Mouse (Mus musculus) adrenal gland, adult 2 months (tissue): ENCODE results near the gene Igf1r. TPM values are rescaled to one million over a fixed set of nuclear protein-coding genes. Genes with fewer than 3 reads are reported as not detected.

ENCODE experiments used
- DNase-seq: peaks from one replicate; pipeline ENCODE4 v3.0.0; 2021
- long read RNA-seq: library from polyadenylated mRNA; stranded (forward); transcript quantifications from one replicate; pipeline ENCODE4 v2.0.0, GENCODE M21; 2021
- polyA plus RNA-seq: library from polyadenylated mRNA; depleted of rRNA; stranded (reverse); fragments of >200 nt; gene quantifications from 2 replicates; pipeline ENCODE4 v1.2.3, GENCODE M21; 2012; rRNA removed
- total RNA-seq, 2 experiments: library from RNA; stranded (reverse); gene quantifications; 2 replicates each; pipeline ENCODE4 v1.2.3; 2021

The Igf1r gene
- total RNA-seq (10 to 100 TPM; 41.2 to 95.1 TPM), polyA plus RNA-seq (14.8 and 21.3 TPM in 2 replicates)
- long read RNA-seq, full-length matches to known transcripts: 6 of 14 reads
- long read RNA-seq, partial matches to known transcripts: 3 of 14 reads
- long read RNA-seq, other reads (novel, unspliced or antisense): 5 of 14 reads

DNA sequence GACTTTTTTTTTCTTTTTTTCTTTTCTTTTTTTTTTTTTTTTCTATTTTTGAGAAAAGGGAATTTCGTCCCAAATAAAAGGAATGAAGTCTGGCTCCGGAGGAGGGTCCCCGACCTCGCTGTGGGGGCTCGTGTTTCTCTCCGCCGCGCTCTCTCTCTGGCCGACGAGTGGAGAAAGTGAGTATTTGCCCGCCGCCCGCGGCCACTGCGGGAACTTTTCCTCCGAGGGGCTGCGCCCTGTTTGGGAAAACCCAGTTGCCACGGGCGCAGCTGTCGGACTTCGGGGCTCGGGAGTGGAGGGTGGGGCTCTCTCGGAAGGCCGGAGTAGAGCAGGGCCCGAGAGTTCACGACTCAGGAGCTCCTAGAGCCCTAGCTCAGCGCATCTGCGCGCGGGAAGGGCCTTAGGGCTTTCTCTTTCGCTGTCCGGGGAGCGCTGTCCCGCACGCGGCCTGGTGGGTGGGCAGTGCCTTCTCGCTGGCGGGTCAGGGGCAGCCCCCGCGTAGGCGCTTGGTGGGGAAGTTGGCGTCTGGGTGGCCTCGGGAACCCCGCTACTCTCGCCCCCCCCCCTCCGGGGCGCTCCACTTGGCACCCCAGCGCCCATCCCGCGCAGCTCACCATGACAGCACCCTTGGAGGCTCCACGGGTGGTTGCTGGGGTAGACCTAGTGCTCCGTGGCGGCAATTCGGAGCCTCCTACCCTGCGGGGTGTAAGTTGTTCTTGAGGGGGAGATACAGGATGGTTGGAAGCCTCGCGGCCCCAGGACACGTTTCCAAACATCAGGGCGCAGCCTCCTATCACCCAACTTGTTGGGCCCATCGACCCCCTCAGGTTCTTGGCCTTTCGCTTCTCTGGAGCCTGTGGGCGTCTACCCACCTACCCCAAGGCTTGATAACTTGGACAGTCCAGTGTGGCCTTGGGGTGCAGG is at the start of gene Igf1r:
Igf1r (plus strand) TSS at position 51 of the 924 bp plus-strand sequence.
- DNase-seq: peak; percentile 78

DNA sequence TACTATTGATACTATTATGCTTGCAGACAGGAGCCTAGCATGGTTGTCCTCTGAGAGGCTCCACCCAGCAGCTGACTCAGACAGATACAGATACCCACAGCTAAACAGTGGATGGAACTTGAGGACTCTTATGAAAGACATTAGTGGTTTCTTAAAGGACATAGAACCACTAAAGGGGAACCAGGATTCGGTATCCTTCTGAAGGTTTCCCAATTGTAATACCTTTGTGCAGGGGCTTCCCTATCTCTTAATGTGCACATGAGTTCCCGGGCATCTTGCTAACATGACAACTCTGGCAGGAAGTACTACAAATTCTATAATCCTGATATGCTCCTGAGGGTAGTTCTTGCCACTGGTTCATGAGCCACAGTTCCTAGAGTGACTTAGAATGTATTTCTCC is 46.3 kb upstream of the Igf1r start:
- no peak for DNase-seq

DNA sequence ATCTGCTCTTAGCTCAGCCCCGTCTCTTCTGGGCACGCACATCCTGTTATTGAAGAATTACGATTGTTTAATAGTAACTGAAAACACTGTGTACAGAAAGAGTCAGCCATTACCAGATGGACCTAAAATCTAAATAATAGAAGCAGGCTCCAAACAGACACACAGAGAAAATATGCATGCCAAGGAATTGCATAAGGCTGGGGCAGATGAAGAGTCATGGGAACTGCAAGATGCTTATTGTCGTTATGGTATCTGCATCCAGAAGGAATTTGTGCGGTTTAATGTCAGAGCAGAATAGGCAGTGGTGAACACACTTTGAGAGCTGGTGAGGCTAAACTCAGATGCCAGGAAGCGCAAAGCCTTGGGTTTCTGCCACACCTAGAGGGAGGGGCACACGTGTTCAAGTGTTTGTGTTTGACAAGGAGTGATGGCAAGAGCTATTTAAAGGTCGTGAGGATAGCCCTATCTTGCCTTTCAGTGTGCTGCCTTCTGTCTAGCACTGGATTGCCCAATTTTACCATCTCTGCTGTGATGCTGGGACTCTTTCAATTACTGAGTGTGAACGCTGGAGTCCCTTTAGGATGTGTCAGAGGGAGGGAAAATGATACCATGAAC is 44.7 kb upstream of the Igf1r start:
- no peak for DNase-seq

DNA sequence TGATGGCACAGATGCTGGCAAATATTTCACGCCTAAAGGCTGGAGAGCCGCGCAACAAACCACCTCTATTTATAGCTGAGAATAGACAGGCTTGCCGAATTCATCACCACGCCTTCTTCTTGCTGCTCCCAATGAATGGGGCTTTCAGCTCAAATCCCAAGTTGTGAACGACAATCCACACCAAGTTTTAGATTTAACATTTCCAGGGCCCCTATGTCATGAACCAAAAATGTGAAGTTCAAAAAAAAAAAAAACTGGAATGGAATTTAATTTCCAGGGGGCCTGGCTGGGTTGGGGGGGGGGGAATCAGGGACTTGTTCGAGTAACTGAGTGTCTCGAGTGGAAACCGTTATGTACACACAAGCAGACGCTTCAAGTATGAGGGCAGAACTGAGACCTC is 42.1 kb upstream of the Igf1r start:
- DNase-seq: no peak

- DNase-seq: no peak
Observed at GRCm38 (mm10) chr7:67910947-67911346, 41.7 kb upstream of the Igf1r start.

DNA sequence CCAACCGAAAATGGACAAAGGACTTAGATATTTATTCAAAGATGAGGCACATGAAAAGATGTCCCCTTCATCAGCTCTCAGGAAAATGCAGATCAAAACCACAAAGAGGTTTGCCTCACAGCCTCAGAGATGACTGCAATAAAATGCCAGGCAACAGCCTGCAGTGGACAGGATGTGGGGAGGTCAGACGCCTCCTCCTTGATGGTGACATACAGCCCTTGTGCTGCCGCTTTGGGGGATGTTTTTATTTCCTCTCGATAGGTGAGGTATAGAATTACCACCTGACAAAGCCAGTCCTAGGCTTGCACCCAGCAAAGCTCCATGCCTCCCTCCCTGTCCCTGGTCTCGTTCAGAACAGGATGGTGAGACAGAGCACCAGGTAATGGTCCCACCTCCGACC is 40.8 kb upstream of the Igf1r start:
- DNase-seq: no peak

GRCm38 (mm10) chr7:67916960-67917359 is 35.7 kb upstream of the Igf1r start:
- DNase-seq: no peak

DNA sequence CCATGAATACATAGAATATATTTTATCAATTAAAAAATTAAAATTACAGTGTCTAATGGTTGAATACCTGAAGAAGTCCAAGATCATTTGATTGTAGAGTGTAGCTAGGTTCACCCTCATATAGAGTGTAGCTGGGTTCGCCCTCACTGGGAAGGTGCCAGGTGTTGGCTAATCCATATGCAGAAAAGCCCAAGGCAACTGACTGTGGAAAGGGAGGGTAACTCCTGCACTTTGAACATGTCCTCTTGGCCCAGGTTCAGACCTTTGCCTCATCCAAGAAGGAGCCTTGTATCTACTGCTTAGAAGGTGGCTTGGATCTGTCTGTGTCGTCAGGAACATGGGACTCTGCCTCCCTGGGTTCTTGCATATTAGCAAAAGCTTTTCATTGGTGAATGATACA is 34.9 kb upstream of the Igf1r start:
- DNase-seq: no peak

- DNase-seq: no peak
Observed at GRCm38 (mm10) chr7:67919467-67919866, 33.2 kb upstream of the Igf1r start.

DNA sequence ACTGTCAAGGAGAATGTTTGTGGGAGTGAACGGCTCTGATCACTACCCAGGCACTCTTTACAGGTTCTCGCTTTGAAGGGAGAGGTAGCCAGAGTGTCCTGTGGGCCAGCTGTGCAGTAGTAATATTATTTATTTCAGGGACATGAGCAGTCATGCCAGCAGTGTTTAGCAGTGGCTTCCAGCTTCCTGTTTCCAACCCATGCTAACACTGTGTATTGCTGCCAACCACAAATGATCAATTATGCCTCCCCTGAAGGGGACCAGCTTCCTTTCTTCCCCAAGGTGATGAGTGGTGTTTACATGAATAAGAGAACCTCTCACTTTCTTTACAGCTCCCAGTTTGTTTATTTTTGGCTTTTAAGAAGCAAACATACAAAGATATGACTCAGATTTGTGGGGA is 28.4 kb upstream of the Igf1r start:
- no peak for DNase-seq

DNA sequence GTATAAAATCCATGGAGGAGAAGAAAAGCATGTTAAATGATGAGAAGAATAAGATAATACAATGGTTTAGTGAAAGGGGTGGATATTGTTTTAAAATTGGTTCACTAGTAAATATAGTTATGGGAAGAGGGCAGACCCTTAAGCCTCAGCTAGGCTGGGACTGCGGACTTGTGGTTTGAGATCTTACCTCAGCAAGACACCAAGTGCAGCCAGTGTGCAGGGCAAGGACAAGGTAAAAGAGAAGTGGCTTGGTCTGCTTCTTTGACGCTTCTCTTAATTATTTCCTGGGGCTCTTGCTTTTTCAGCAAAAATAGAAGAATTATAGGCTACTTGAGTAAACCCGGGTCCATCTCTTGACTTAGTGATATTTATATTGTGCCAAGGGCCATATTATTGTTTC is 22.5 kb upstream of the Igf1r start:
- no peak for DNase-seq

DNA sequence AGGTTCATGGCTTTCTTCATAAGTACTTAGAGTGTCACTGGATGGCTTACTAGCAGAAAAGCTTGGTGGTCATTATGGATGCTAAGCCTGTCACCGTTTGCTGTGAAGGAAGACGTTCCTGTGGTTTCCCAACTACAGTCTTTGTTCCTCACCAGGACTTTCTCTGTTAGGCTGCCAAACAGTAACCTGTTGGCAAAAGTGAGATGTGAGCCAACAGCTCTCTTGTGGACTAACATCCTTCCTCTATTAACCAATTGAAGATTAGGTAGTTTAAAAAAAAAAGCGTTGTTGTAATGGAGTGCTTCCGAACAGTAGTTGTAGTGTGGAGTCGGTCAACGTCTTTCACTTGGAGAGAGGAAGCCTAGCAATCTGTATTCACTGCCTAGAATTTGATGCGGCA is 15.8 kb upstream of the Igf1r start:
- DNase-seq: no peak

DNA sequence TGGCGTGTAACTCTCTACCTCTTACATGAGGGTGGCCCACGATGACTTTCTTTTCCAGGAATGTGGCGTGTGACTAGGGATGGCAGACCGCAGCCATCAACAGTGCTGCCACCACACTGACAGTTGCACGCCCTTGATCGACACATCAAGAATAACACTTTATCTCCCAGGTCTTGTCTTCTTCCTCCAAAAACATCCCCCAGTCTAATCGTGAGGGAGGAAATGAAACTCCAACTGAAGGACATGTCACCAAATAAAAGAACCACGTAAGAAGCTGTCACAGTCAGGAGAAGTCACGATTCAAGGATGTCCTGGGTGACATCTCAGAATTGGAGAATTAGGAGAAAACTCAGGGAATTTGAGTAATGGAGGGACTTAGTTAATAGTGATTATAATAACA is 8.8 kb upstream of the Igf1r start:
- DNase-seq: no peak

GRCm38 (mm10) chr7:67946901-67947300 is 5.7 kb upstream of the Igf1r start:
- DNase-seq: no peak

DNA sequence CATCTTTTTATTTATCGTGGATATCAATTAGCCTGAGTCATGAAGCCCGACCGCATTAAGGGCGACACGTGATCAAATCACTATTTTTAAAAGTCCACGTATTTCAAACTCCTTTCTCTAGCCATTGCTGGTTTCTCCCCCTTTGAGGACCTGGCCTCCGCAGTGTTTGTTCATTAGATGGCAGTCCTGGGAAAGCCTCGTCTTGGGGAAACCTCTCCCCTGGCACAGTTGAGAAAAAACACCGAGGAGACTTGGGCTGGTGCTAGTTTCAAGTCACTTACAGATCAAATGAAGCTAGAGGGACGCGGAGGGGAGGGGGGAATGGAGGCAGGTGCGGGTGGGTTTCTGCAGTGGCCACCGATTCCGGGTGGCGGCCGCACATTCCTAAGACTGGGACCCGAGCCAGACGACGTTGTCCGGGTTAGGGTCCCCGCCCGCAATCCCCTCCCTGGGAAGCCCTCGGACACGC is 2.2 kb upstream of the Igf1r start:
- peak; percentile 68 for DNase-seq

DNA sequence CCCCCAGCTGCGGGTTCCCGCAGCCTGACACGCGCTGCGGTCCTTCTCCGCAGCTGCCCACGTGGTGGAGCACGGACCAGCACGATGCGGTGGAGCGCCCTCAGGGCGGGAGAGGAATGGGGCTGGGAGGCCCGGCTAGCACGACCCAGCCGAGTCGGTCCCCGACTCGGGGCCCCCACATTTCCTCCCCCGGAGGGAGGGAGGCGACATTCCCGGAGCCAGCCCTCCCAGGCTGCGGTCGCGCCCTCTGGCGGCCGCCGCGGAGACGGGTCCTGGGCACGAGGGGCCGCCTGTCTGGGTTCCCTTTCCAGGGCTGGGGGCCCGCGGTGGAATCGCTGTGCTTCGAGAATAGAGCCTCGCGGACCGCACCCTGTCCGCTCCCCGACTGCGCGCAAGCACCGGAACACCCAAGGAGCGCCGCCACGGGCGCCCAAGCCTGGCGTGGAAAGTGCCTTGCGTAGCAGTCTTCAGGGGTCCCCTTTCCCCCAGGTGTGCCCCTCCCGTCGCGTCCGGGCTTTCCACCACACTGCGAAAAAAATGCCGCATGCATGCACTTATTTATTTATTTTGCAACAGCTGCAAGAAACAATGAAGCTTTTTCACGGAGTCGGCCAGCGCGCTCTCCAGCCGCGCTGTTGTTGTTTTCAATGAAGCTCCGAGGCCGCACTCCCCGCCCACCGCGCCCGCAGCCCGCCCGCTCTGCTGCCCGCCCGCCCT is 1.7 kb upstream of the Igf1r start:
- DNase-seq: peak; percentile 92

DNA sequence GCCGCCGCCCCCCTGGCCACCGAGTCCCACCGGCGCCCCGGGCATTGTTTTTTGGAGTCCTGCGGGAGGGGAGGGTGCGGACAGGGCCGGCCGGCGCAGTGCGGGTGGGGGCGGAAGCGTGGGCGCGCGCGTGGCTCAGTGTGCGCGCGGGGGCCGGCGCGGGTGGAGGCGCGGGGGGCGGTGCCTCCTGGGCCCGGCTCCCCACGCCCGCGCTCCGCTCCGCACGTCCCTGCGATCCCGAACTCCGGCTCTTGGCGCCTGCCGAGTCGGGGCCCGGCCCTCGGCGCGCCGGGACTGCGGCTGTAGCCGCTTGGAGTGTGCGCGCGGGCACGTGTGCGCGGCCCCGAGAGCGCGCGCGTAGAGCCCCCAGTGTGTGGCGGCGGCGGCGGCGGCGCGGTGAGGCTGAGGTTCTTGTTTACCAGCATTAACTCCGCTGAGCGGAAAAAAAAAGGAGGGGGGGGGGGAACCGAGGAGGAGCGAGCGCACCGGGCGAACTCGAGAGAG is 1.0 kb upstream of the Igf1r start:
- peak; percentile 99 for DNase-seq

GRCm38 (mm10) chr7:67952036-67952681 is 468 bp upstream of the Igf1r start:
- DNase-seq: peak; percentile 91

DNA sequence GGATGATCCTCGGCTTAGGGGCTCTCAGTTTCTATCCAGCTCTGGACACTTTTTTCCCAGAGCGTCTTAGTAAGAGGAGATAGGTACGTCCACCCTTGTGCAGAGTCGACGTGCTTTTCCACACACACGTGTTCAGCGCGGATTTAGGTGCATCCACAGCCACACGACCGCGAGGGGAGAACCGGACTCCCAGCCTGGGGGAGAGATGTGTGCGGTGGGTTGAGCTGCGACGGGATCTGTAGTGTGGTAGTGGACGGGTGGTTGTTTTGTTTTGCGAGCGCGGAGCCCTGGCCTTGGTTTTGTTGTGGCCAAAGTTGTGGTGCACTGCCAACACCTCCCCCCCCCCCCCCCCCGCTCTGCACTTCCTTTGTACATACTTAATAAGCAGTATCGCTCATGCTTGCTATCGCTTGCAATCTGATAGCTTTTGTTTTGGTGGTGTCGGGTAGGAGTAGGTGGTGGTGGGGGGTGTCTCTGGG is 1.2 kb downstream of the Igf1r start:
- DNase-seq: peak; percentile 71

- no peak for DNase-seq
Observed at GRCm38 (mm10) chr7:67954591-67955185, 2.1 kb downstream of the Igf1r start.

GRCm38 (mm10) chr7:67955276-67955675 is 2.6 kb downstream of the Igf1r start:
- DNase-seq: no peak
